Comparison of ENCODE assay signal across 12 mouse cellular contexts in the genomic region with DNA sequence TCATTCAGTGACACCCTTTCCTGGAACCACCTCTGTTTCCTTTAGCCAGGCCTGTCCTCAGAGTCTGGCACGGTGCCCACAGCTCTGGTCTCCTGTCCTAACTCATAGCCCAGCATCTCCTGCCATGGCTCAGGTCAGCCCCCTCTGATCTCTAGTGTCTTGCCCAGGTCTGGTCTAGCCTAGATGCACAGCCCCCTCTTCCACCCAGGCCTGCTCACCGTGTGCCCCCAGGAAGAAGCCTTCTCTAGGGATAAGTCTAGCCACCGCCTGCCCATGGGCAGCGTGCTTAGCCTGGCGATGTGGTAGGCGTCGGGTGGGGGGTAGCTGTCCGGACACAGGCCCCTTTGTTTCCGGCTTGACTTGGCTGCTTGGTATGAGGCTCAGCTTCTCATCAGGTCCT. TPM values are rescaled to one million over a fixed set of nuclear protein-coding genes. Genes with fewer than 3 reads are reported as not detected.
DNase-seq lines count a peak whose midpoint lies in the region; ATAC-seq and TF ChIP-seq lines count a peak whose summit lies in the region.
"Had no signal": no experiment of that assay in that cellular context is flagged by ENCODE, and none has a peak within 500 bp of the region (broad histone marks: within the 10 kb centered on the region; RNA-seq: fewer than 3 reads in every experiment).

No protein-coding gene starts in this region.

- no peak overlapping the region for H3K4me3 ChIP-seq in kidney, adult 2 months (ENCODE audit: insufficient read depth, low read depth, low read length)
- no peak overlapping the region for H3K4me3 ChIP-seq in hindbrain, postnatal 0 days (ENCODE audit: low read length)
- H3K4me3 ChIP-seq: embryonic facial prominence, embryonic 13.5 days; lung, embryonic 15.5 days; myocyte had no signal

- no peaks in the 10 kb centered on the region for H3K27me3 ChIP-seq in kidney, adult 2 months (replicated peaks; ENCODE audit: control insufficient read depth, insufficient read depth, low read length)
- H3K27me3 ChIP-seq in hindbrain, postnatal 0 days (ENCODE audit: insufficient read depth, low read length) = no peaks in the 10 kb centered on the region
- H3K27me3 ChIP-seq: embryonic facial prominence, embryonic 13.5 days; lung, embryonic 15.5 days had no signal

- H3K9me3 ChIP-seq in hindbrain, postnatal 0 days (ENCODE audit: low read length) = no peaks in the 10 kb centered on the region
- H3K9me3 ChIP-seq: embryonic facial prominence, embryonic 13.5 days; lung, embryonic 15.5 days had no signal

- H3K36me3 ChIP-seq in kidney, adult 2 months (ENCODE audit: control insufficient read depth, insufficient read depth, low read length) = no peaks in the 10 kb centered on the region
- H3K36me3 ChIP-seq in hindbrain, postnatal 0 days (ENCODE audit: insufficient read depth, low read length) = no peaks in the 10 kb centered on the region
- H3K36me3 ChIP-seq: lung, embryonic 15.5 days had no signal

- DNase-seq in adrenal gland, postnatal 10 days = peak; percentile 52
- DNase-seq in adrenal gland, adult 8-10 months = no peak
- DNase-seq in kidney, postnatal 4 days = peak; percentile 46 to 49
- DNase-seq in kidney, adult 2 months = no peak
- DNase-seq in 416B (ENCODE audit: low read depth) = peak; percentile 26
- peak; percentile 72 for DNase-seq in hindbrain, postnatal 0 days (ENCODE audit: low spot score)
- DNase-seq in urinary bladder, adult 2 months (ENCODE audit: low spot score) = no peak
- no peak for DNase-seq in kidney, adult 18-20 months
- DNase-seq: heart, postnatal 36 days had no signal

- no peak overlapping the region; the same call in 1 of the 2 replicates for H3K9ac ChIP-seq in hindbrain, postnatal 0 days (replicated peaks; ENCODE audit: low read length)
- H3K9ac ChIP-seq: embryonic facial prominence, embryonic 13.5 days; lung, embryonic 15.5 days had no signal

- 86% methylated on average over 9 of the region's 9 CpGs for WGBS in kidney, adult 2 months
- WGBS in hindbrain, postnatal 0 days = 49% methylated on average over 9 of the region's 9 CpGs

- TF ChIP-seq CTCF in kidney, adult 2 months (conservative IDR thresholded peaks at IDR 0.05; ENCODE audit: insufficient read depth, insufficient read length, low read depth, low read length) = no peak
- no peak for TF ChIP-seq CTCF in hindbrain, postnatal 0 days (IDR thresholded peaks at IDR 0.05; ENCODE audit: low read depth)

- H3K27ac ChIP-seq in kidney, adult 2 months (ENCODE audit: insufficient read depth, low read depth, low read length) = no peak overlapping the region
- H3K27ac ChIP-seq in hindbrain, postnatal 0 days = peak overlapping the region; percentile 86
- H3K27ac ChIP-seq: embryonic facial prominence, embryonic 13.5 days; lung, embryonic 15.5 days had no signal

- H3K4me2 ChIP-seq in hindbrain, postnatal 0 days (ENCODE audit: low read depth, low read length) = no peak overlapping the region
- H3K4me2 ChIP-seq: embryonic facial prominence, embryonic 13.5 days; lung, embryonic 15.5 days had no signal

- no peak for TF ChIP-seq POLR2A in kidney, adult 2 months (IDR thresholded peaks at IDR 0.05; ENCODE audit: low read depth, low read length)

- peaks cover 4% of the 10 kb centered on the region; the same call in 1 of the 2 replicates for H3K4me1 ChIP-seq in kidney, adult 2 months (ENCODE audit: control insufficient read depth, insufficient read depth, low read length)
- H3K4me1 ChIP-seq in hindbrain, postnatal 0 days (ENCODE audit: insufficient read depth, low read length) = peaks cover 20% of the 10 kb centered on the region; the same call in 1 of the 2 replicates

- peak; percentile 81 for ATAC-seq in hindbrain, postnatal 0 days

RNA-seq across cellular contexts. Expression of gene Ccdc24, which starts 17.2 kb away (rescaled TPM):
- total RNA-seq in adrenal gland, postnatal 10 days (2021) = under 1 TPM; 0.64 to 0.78 TPM
- total RNA-seq in adrenal gland, adult 8-10 months (2022) = 1 to 10 TPM; 1.1 to 1.8 (median 1.5) TPM
- polyA plus RNA-seq in kidney, adult 2 months (2012; rRNA removed) = 2.9 and 3.3 TPM in 2 replicates
- 2.0 and 3.4 TPM in 2 replicates for total RNA-seq in hindbrain, postnatal 0 days (2014; rRNA removed)
- polyA plus RNA-seq in hindbrain, postnatal 0 days (2015; fragmentation: Nextera tagmentation; extraction: Ambion mirVana) = 1.7 and 2.2 TPM in 2 replicates
- 0.90 and 1.7 TPM in 2 replicates for polyA plus RNA-seq in urinary bladder, adult 2 months (2012; rRNA removed)

RNA-seq across cellular contexts. Expression of gene Slc6a9, which starts 20.8 kb away (rescaled TPM):
- 1 to 10 TPM; 8.6 to 9.2 TPM for total RNA-seq in adrenal gland, postnatal 10 days (2021)
- 10 to 100 TPM; 15.7 to 23.6 (median 19.2) TPM for total RNA-seq in adrenal gland, adult 8-10 months (2022)
- 19.2 and 25.7 TPM in 2 replicates for polyA plus RNA-seq in kidney, adult 2 months (2012; rRNA removed)
- total RNA-seq in hindbrain, postnatal 0 days (2014; rRNA removed) = 107 and 132 TPM in 2 replicates
- 79.7 and 82.9 TPM in 2 replicates for polyA plus RNA-seq in hindbrain, postnatal 0 days (2015; fragmentation: Nextera tagmentation; extraction: Ambion mirVana)
- polyA plus RNA-seq in urinary bladder, adult 2 months (2012; rRNA removed) = 51.2 and 58.0 TPM in 2 replicates

RNA-seq across cellular contexts. Expression of gene B4galt2, which starts 28.1 kb away (rescaled TPM):
- total RNA-seq in adrenal gland, postnatal 10 days (2021) = 10 to 100 TPM; 14.2 to 17.7 TPM
- total RNA-seq in adrenal gland, adult 8-10 months (2022) = 10 to 100 TPM; 13.8 to 23.0 (median 19.7) TPM
- 4.9 and 9.8 TPM in 2 replicates for polyA plus RNA-seq in kidney, adult 2 months (2012; rRNA removed)
- total RNA-seq in hindbrain, postnatal 0 days (2014; rRNA removed) = 286 and 304 TPM in 2 replicates
- 71.5 and 77.0 TPM in 2 replicates for polyA plus RNA-seq in hindbrain, postnatal 0 days (2015; fragmentation: Nextera tagmentation; extraction: Ambion mirVana)
- 18.4 and 23.8 TPM in 2 replicates for polyA plus RNA-seq in urinary bladder, adult 2 months (2012; rRNA removed)

RNA-seq across cellular contexts. Expression of gene Atp6v0b, which starts 32.0 kb away (rescaled TPM):
- total RNA-seq in adrenal gland, postnatal 10 days (2021) = 100 to 1,000 TPM; 145 to 149 TPM
- total RNA-seq in adrenal gland, adult 8-10 months (2022) = 100 to 1,000 TPM; 234 to 264 (median 239) TPM
- 768 and 777 TPM in 2 replicates for polyA plus RNA-seq in kidney, adult 2 months (2012; rRNA removed)
- total RNA-seq in hindbrain, postnatal 0 days (2014; rRNA removed) = 579 and 615 TPM in 2 replicates
- 637 and 643 TPM in 2 replicates for polyA plus RNA-seq in hindbrain, postnatal 0 days (2015; fragmentation: Nextera tagmentation; extraction: Ambion mirVana)
- polyA plus RNA-seq in urinary bladder, adult 2 months (2012; rRNA removed) = 245 and 352 TPM in 2 replicates

RNA-seq across cellular contexts. Expression of gene Dph2, which starts 36.7 kb away (rescaled TPM):
- 1 to 10 TPM; 5.6 to 7.0 TPM for total RNA-seq in adrenal gland, postnatal 10 days (2021)
- 10 to 100 TPM in 3 of 4 experiments, 1 to 10 TPM in 1; 8.7 to 13.8 (median 11.2) TPM for total RNA-seq in adrenal gland, adult 8-10 months (2022)
- 9.4 and 10.1 TPM in 2 replicates for polyA plus RNA-seq in kidney, adult 2 months (2012; rRNA removed)
- total RNA-seq in hindbrain, postnatal 0 days (2014; rRNA removed) = 21.2 and 24.8 TPM in 2 replicates
- 13.5 and 14.1 TPM in 2 replicates for polyA plus RNA-seq in hindbrain, postnatal 0 days (2015; fragmentation: Nextera tagmentation; extraction: Ambion mirVana)
- 9.6 and 14.0 TPM in 2 replicates for polyA plus RNA-seq in urinary bladder, adult 2 months (2012; rRNA removed)

Comparison
In these comparisons a context has a peak if more than half of its experiments do, and no peak if none do; other contexts are left out.
1. DNase-seq: peak in adrenal gland, postnatal 10 days (single experiment), kidney, postnatal 4 days (2 of 2), 416B (single experiment) and hindbrain, postnatal 0 days (single experiment); none in adrenal gland, adult 8-10 months (single experiment), kidney, adult 2 months (single experiment), urinary bladder, adult 2 months (single experiment) and kidney, adult 18-20 months (single experiment).
2. RNA of gene B4galt2, which starts 28.1 kb away (total RNA-seq): 286 to 304 TPM in hindbrain, postnatal 0 days; 13.8 to 23.0 TPM in adrenal gland, adult 8-10 months and 14.2 to 17.7 TPM in adrenal gland, postnatal 10 days; every median in the first group is over 10 times any median in the second.